Mouse (Mus musculus) left cerebral cortex, postnatal 10 days (tissue): Measurements from ENCODE around the gene Mpi. TPM values are rescaled to one million over a fixed set of nuclear protein-coding genes. Genes with fewer than 3 reads are reported as not detected.

Experiments used
- DNase-seq, 2 experiments: peaks; one replicate each; pipeline ENCODE4 v3.0.0; 2021 to 2022; ENCODE audit warnings: low spot score in 2 of 2, mixed read lengths in 1 of 2; ENCODE audit errors: extremely low spot score in 1 of 2
- intact Hi-C: fragments of 180-260 bp; cut with DNase I; formaldehyde crosslinking; loops from one replicate; pipeline ENCODE4 v1.15.1; 2025
- total RNA-seq, 2 experiments: library from RNA; stranded (reverse); gene quantifications; 2 replicates each; pipeline ENCODE4 v1.2.3; 2021

Gene Mpi
- total RNA-seq, 2 experiments from 2014 or later: 79.5 to 81.1 TPM

GRCm38 (mm10) chr9:57565741-57566221 lies 13.2 kb upstream of the Mpi start:
- intact Hi-C loops: no loop called here
- DNase-seq: peak; percentile 76 to 81

GRCm38 (mm10) chr9:57564609-57565008 lies 12.0 kb upstream of the Mpi start:
- intact Hi-C loops: no loop called here
- no peak for DNase-seq

- intact Hi-C loops: no loop called here
- DNase-seq: peak in 1 of 2 experiments; percentile 53
Measured at GRCm38 (mm10) chr9:57562896-57563372, 10.4 kb upstream of the Mpi start.

GRCm38 (mm10) chr9:57561711-57562099 lies 9.1 kb upstream of the Mpi start:
- intact Hi-C loops: no loop called here
- no peak for DNase-seq

- DNase-seq: peak; percentile 91 to 95
- intact Hi-C loops: no loop called here
Measured at GRCm38 (mm10) chr9:57560861-57561710, 8.5 kb upstream of the Mpi start, which contains the start of gene Scamp2. Scamp2 (plus strand) TSS chr9:57560943.

- intact Hi-C loops: no loop called here
- DNase-seq: no peak
Measured at GRCm38 (mm10) chr9:57560263-57560662, 7.7 kb upstream of the Mpi start.

- intact Hi-C loops: no loop called here
Measured at GRCm38 (mm10) chr9:57559568-57559967, 7.0 kb upstream of the Mpi start.

GRCm38 (mm10) chr9:57558625-57559024 lies 6.1 kb upstream of the Mpi start:
- no peak for DNase-seq
- intact Hi-C loops: no loop called here

More at GRCm38 (mm10) chr9:57559568-57559967, 7.0 kb upstream of the Mpi start:
- no peak for DNase-seq

- DNase-seq: no peak
- intact Hi-C loops: no loop called here
Measured at GRCm38 (mm10) chr9:57557215-57557614, 4.7 kb upstream of the Mpi start.

GRCm38 (mm10) chr9:57554753-57555152 lies 2.2 kb upstream of the Mpi start:
- no peak for DNase-seq
- intact Hi-C loops: no loop called here

GRCm38 (mm10) chr9:57553119-57553518 lies 556 bp upstream of the Mpi start:
- no peak for DNase-seq
- intact Hi-C loops: no loop called here

GRCm38 (mm10) chr9:57550126-57550862 lies 2.3 kb downstream of the Mpi start:
- DNase-seq: no peak
- intact Hi-C loops: no loop called here

GRCm38 (mm10) chr9:57549186-57549585 lies 3.4 kb downstream of the Mpi start:
- no peak for DNase-seq

GRCm38 (mm10) chr9:57547869-57548268 lies 4.7 kb downstream of the Mpi start:
- DNase-seq: no peak
- intact Hi-C loops: no loop called here

More at GRCm38 (mm10) chr9:57549186-57549585, 3.4 kb downstream of the Mpi start:
- intact Hi-C loops: no loop called here

GRCm38 (mm10) chr9:57547287-57547686 lies 5.3 kb downstream of the Mpi start:
- intact Hi-C loops: no loop called here
- no peak for DNase-seq

- intact Hi-C loops: loop anchor here (5.0 kb wide), 1 partner anchor 108 kb away; the partner anchor contains the start of gene Csk
- no peak for DNase-seq
Measured at GRCm38 (mm10) chr9:57543951-57544350, 8.6 kb downstream of the Mpi start.

GRCm38 (mm10) chr9:57541312-57541711 lies 11.3 kb downstream of the Mpi start:
- intact Hi-C loops: loop anchor here (5.0 kb wide), 1 partner anchor 111 kb away; the partner anchor contains the start of gene Csk
- DNase-seq: no peak

- intact Hi-C loops: no loop called here
- no peak for DNase-seq
Measured at GRCm38 (mm10) chr9:57539550-57539949, 13.0 kb downstream of the Mpi start.

- intact Hi-C loops: no loop called here
- peak in 1 of 2 experiments; percentile 47 for DNase-seq
Measured at GRCm38 (mm10) chr9:57537728-57538181, 14.8 kb downstream of the Mpi start.
